Mouse (Mus musculus): ENCODE data around the gene Nek7. TPM values are rescaled to one million over a fixed set of nuclear protein-coding genes. Genes with fewer than 3 reads are reported as not detected.

Nek7 gene
- polyA plus RNA-seq (2012) = 12.7 and 13.0 TPM in 2 replicates

GRCm38 (mm10) chr1:138619996-138620461 is at the start of gene Nek7:
Gene Nek7, minus strand, starts transcription at chr1:138620141.

Other genes starting within 250 kb of the Nek7 start
- gene Lhx9, start 228.4 kb upstream of the Nek7 start, polyA plus RNA-seq (2012) = not detected in 2 replicates
- 45.5 and 52.0 TPM in 2 replicates for gene 2310009B15Rik, start 236.7 kb upstream of the Nek7 start, polyA plus RNA-seq (2012)

Measured in megakaryocyte-erythroid progenitor cell, adult 5 weeks (primary cell).